Mouse (Mus musculus): ENCODE measurements around the gene Grb10.

- TF ChIP-seq CTCF (IDR thresholded peaks at IDR 0.05; ENCODE audit: low read depth) (no peak), EP300 (IDR thresholded peaks at IDR 0.05; ENCODE audit: low read depth) (no peak)
Observed at GRCm38 (mm10) chr11:12023051-12023450, 15.4 kb downstream of the Grb10 start.
